Mouse (Mus musculus): ENCODE results near the gene Fxyd2. TPM values are rescaled to one million over a fixed set of nuclear protein-coding genes. Genes with fewer than 3 reads are reported as not detected.

Fxyd2 gene
- polyA plus RNA-seq (2015; fragmentation: Nextera tagmentation; extraction: Ambion mirVana), result 9.8 and 13.6 TPM in 2 replicates

- 86% methylated on average over 4 of the region's 4 CpGs for WGBS
- H3K4me1 ChIP-seq, result no peaks in the 10 kb centered on the region
- H3K9me3 ChIP-seq (replicated peaks), result no peaks in the 10 kb centered on the region
- peaks cover 18% of the 10 kb centered on the region for H3K36me3 ChIP-seq
- H3K27ac ChIP-seq (replicated peaks), result no peak within 1 kb of the TSS
- H3K4me2 ChIP-seq, result no peak within 1 kb of the TSS
- no peak within 1 kb of the TSS for H3K4me3 ChIP-seq (replicated peaks)
- H3K27me3 ChIP-seq (replicated peaks), result no peaks in the 10 kb centered on the region
- no peak for ATAC-seq (ENCODE audit: low FRiP score)
- H3K9ac ChIP-seq (replicated peaks), result no peak within 1 kb of the TSS
Measured at GRCm38 (mm10) chr9:45399434-45399833, at the start of gene Fxyd2. Fxyd2 (plus strand) TSS chr9:45399669.

- no peak overlapping the region for H3K4me3 ChIP-seq (replicated peaks)
- no peaks in the 10 kb centered on the region for H3K4me1 ChIP-seq
- no peaks in the 10 kb centered on the region for H3K27me3 ChIP-seq (replicated peaks)
- H3K9ac ChIP-seq (replicated peaks), result no peak overlapping the region
- no peak overlapping the region for H3K4me2 ChIP-seq
- no peak overlapping the region for H3K27ac ChIP-seq (replicated peaks)
- ATAC-seq (ENCODE audit: low FRiP score), result no peak
- WGBS, result 25% methylated on average over 5 of the region's 5 CpGs
- H3K36me3 ChIP-seq, result no peaks in the 10 kb centered on the region
- no peaks in the 10 kb centered on the region for H3K9me3 ChIP-seq (replicated peaks)
Measured at GRCm38 (mm10) chr9:45349851-45350250, 49.6 kb upstream of the Fxyd2 start.

GRCm38 (mm10) chr9:45355192-45355591, 44.3 kb upstream of the Fxyd2 start:
- WGBS, result 81% methylated on average over 2 of the region's 2 CpGs
- Histone ChIP-seq H3K4me1 (no peaks in the 10 kb centered on the region), H3K9ac (replicated peaks) (no peak overlapping the region), H3K27me3 (replicated peaks) (no peaks in the 10 kb centered on the region), H3K27ac (replicated peaks) (no peak overlapping the region), H3K9me3 (replicated peaks) (no peaks in the 10 kb centered on the region), H3K4me2 (no peak overlapping the region), H3K4me3 (replicated peaks) (no peak overlapping the region), H3K36me3 (no peaks in the 10 kb centered on the region)
- no peak for ATAC-seq (ENCODE audit: low FRiP score)

GRCm38 (mm10) chr9:45358356-45358755, 41.1 kb upstream of the Fxyd2 start:
- ATAC-seq (ENCODE audit: low FRiP score), result no peak
- no peaks in the 10 kb centered on the region for H3K4me1 ChIP-seq
- WGBS, result 68% methylated on average over 7 of the region's 7 CpGs
- no peaks in the 10 kb centered on the region for H3K27me3 ChIP-seq (replicated peaks)
- no peak overlapping the region for H3K4me3 ChIP-seq (replicated peaks)
- H3K4me2 ChIP-seq, result no peak overlapping the region
- H3K9ac ChIP-seq (replicated peaks), result no peak overlapping the region
- no peak overlapping the region for H3K27ac ChIP-seq (replicated peaks)
- H3K36me3 ChIP-seq, result no peaks in the 10 kb centered on the region
- H3K9me3 ChIP-seq (replicated peaks), result no peaks in the 10 kb centered on the region

- Histone ChIP-seq H3K27me3 (replicated peaks) (no peaks in the 10 kb centered on the region), H3K36me3 (no peaks in the 10 kb centered on the region), H3K4me1 (peaks cover 4% of the 10 kb centered on the region; the same call in 1 of the 2 replicates), H3K4me2 (no peak overlapping the region), H3K27ac (replicated peaks) (no peak overlapping the region), H3K9ac (replicated peaks) (no peak overlapping the region), H3K4me3 (replicated peaks) (no peak overlapping the region), H3K9me3 (replicated peaks) (no peaks in the 10 kb centered on the region)
- ATAC-seq (ENCODE audit: low FRiP score), result no peak
- WGBS, result 46% methylated on average over 2 of the region's 2 CpGs
Measured at GRCm38 (mm10) chr9:45362051-45362461, 37.4 kb upstream of the Fxyd2 start.

- 60% methylated on average over 7 of the region's 7 CpGs for WGBS
- Histone ChIP-seq H3K36me3 (no peaks in the 10 kb centered on the region), H3K4me1 (peaks cover 4% of the 10 kb centered on the region; the same call in 1 of the 2 replicates), H3K9me3 (replicated peaks) (no peaks in the 10 kb centered on the region), H3K27me3 (replicated peaks) (no peaks in the 10 kb centered on the region; the same call in 1 of the 2 replicates), H3K27ac (replicated peaks) (no peak overlapping the region), H3K4me3 (replicated peaks) (no peak overlapping the region), H3K9ac (replicated peaks) (no peak overlapping the region), H3K4me2 (no peak overlapping the region)
- no peak for ATAC-seq (ENCODE audit: low FRiP score)
Measured at GRCm38 (mm10) chr9:45363639-45364214, 35.7 kb upstream of the Fxyd2 start.

- Histone ChIP-seq H3K27me3 (replicated peaks) (no peaks in the 10 kb centered on the region; the same call in 1 of the 2 replicates), H3K4me3 (replicated peaks) (no peak overlapping the region), H3K9ac (replicated peaks) (no peak overlapping the region), H3K9me3 (replicated peaks) (no peaks in the 10 kb centered on the region), H3K36me3 (no peaks in the 10 kb centered on the region), H3K4me1 (peaks cover 32% of the 10 kb centered on the region), H3K27ac (replicated peaks) (no peak overlapping the region), H3K4me2 (no peak overlapping the region)
- 69% methylated on average over 8 of the region's 8 CpGs for WGBS
- ATAC-seq (ENCODE audit: low FRiP score), result no peak
Measured at GRCm38 (mm10) chr9:45367716-45368115, 31.8 kb upstream of the Fxyd2 start.

- no peak for ATAC-seq (ENCODE audit: low FRiP score)
- no peak overlapping the region for H3K27ac ChIP-seq (replicated peaks)
- H3K4me1 ChIP-seq, result peaks cover 39% of the 10 kb centered on the region
- no peaks in the 10 kb centered on the region for H3K9me3 ChIP-seq (replicated peaks)
- no peaks in the 10 kb centered on the region for H3K36me3 ChIP-seq
- no peak overlapping the region for H3K4me3 ChIP-seq (replicated peaks)
- H3K27me3 ChIP-seq (replicated peaks), result no peaks in the 10 kb centered on the region; the same call in 1 of the 2 replicates
- no peak overlapping the region for H3K9ac ChIP-seq (replicated peaks)
- no peak overlapping the region for H3K4me2 ChIP-seq
- 81% methylated on average over 5 of the region's 5 CpGs for WGBS
Measured at GRCm38 (mm10) chr9:45368341-45368901, 31.0 kb upstream of the Fxyd2 start.

GRCm38 (mm10) chr9:45370117-45370561, 29.3 kb upstream of the Fxyd2 start, which contains the start of gene Fxyd6:
Fxyd6 (plus strand) TSS chr9:45370185.
- Histone ChIP-seq H3K27ac (replicated peaks) (peak within 1 kb of the TSS; percentile 82), H3K4me1 (peaks cover 38% of the 10 kb centered on the region), H3K4me2 (peak within 1 kb of the TSS; percentile 87), H3K27me3 (replicated peaks) (no peaks in the 10 kb centered on the region; the same call in 1 of the 2 replicates), H3K4me3 (replicated peaks) (peak within 1 kb of the TSS; percentile 68), H3K9ac (replicated peaks) (peak within 1 kb of the TSS; percentile 70), H3K9me3 (replicated peaks) (no peaks in the 10 kb centered on the region), H3K36me3 (no peaks in the 10 kb centered on the region)
- ATAC-seq (ENCODE audit: low FRiP score), result peak; percentile 69
- WGBS, result 0% methylated on average over 28 of the region's 28 CpGs

- H3K27me3 ChIP-seq (replicated peaks), result no peaks in the 10 kb centered on the region; the same call in 1 of the 2 replicates
- H3K9ac ChIP-seq (replicated peaks), result peak overlapping the region; percentile 70
- H3K27ac ChIP-seq (replicated peaks), result peak overlapping the region; percentile 82
- H3K36me3 ChIP-seq, result no peaks in the 10 kb centered on the region
- ATAC-seq (ENCODE audit: low FRiP score), result peak; percentile 42; the same call in 1 of the 2 replicates
- H3K4me3 ChIP-seq (replicated peaks), result peak overlapping the region; percentile 68
- peak overlapping the region; percentile 87 for H3K4me2 ChIP-seq
- H3K9me3 ChIP-seq (replicated peaks), result no peaks in the 10 kb centered on the region
- peaks cover 40% of the 10 kb centered on the region for H3K4me1 ChIP-seq
- WGBS, result 3% methylated on average over 25 of the region's 25 CpGs
Measured at GRCm38 (mm10) chr9:45370616-45371336, 28.7 kb upstream of the Fxyd2 start.

- H3K9me3 ChIP-seq (replicated peaks), result no peaks in the 10 kb centered on the region
- peak; percentile 66 for ATAC-seq (ENCODE audit: low FRiP score)
- no peaks in the 10 kb centered on the region for H3K36me3 ChIP-seq
- 7% methylated on average over 2 of the region's 2 CpGs for WGBS
- H3K9ac ChIP-seq (replicated peaks), result peak overlapping the region; percentile 70
- peak overlapping the region; percentile 87 for H3K4me2 ChIP-seq
- no peaks in the 10 kb centered on the region; the same call in 1 of the 2 replicates for H3K27me3 ChIP-seq (replicated peaks)
- peaks cover 45% of the 10 kb centered on the region for H3K4me1 ChIP-seq
- H3K4me3 ChIP-seq (replicated peaks), result peak overlapping the region; percentile 68
- H3K27ac ChIP-seq (replicated peaks), result peak overlapping the region; percentile 82
Measured at GRCm38 (mm10) chr9:45371337-45371707, 28.1 kb upstream of the Fxyd2 start.
